Mouse (Mus musculus) E14TG2a.4 (cell line): ENCODE data around the gene Adamts14.

Experiments used
- CTCF ChIP-seq: conservative IDR thresholded peaks from 2 replicates; pipeline ENCODE4 v1.5.1; 2014; ENCODE audit warnings: low read length
- NANOG ChIP-seq: IDR thresholded peaks from 2 replicates; pipeline ENCODE4 v1.6.1; 2014; ENCODE audit warnings: borderline replicate concordance, low read length, mixed read lengths
- POU5F1 ChIP-seq: IDR thresholded peaks from 2 replicates; pipeline ENCODE4 v1.6.1; 2014; ENCODE audit warnings: low read length, borderline replicate concordance

DNA sequence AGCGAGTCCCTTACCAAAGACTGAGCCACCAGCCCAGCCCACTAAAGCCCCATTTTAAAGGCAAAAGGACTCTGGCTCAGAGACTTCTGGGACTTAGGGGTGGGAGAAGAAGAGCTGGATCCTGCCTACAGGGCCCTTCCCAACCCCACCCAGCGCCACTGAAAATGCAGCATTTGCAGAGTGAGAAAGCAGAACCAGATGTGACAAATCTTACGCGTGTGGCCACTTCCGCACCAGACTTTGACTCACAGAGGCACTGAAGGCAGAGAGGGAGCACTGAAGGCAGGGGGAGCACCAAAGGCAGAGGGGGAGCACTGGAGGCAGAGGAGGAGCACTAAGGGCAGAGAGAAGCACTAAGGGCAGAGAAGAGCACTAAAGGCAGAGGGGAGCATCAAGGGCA lies 5.9 kb downstream of the Adamts14 start:
- TF ChIP-seq CTCF, result no peak
- TF ChIP-seq POU5F1, result no peak
- no peak for TF ChIP-seq NANOG
